Mouse (Mus musculus): ENCODE data around the gene Nt5dc3. TPM values are rescaled to one million over a fixed set of nuclear protein-coding genes. Genes with fewer than 3 reads are reported as not detected.

Nt5dc3 gene
- polyA plus RNA-seq, 1 experiment from 2014 or later: 2.3 TPM

Other genes with a start within 250 kb of the Nt5dc3 start
- gene Hsp90b1, start 73.5 kb upstream of the Nt5dc3 start, polyA plus RNA-seq (2014; fragmentation: Nextera tagmentation; extraction: Ambion mirVana): 497 and 498 TPM in 2 replicates
- 1.1 and 1.6 TPM in 2 replicates for gene Ttc41, start 73.2 kb upstream of the Nt5dc3 start, polyA plus RNA-seq (2014; fragmentation: Nextera tagmentation; extraction: Ambion mirVana)
- not detected in 2 replicates for gene Gm49358, start 15.0 kb upstream of the Nt5dc3 start, polyA plus RNA-seq (2014; fragmentation: Nextera tagmentation; extraction: Ambion mirVana)
- gene Stab2, start 229.0 kb downstream of the Nt5dc3 start, polyA plus RNA-seq (2014; fragmentation: Nextera tagmentation; extraction: Ambion mirVana): 0.31 and 0.33 TPM in 2 replicates